Mouse (Mus musculus): ENCODE measurements around the gene Tas2r137.

DNA sequence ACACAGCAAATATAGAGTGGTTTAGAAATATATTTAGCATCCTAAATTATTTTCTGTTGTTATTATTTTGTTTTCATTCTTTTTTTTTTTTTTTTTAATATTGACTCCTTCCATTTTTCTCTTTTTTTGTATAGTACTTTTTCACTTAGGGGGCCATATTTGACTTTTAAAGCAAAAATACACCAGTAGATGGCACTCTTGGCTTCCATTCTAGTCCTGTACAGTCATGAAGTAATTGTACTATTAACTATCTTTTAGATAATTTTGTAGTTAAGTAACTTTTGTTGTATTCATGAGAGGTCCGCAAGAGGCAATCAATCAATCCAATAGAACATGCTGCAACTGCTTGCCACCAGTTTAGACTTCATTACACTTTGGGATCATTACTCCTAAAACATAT lies 11.3 kb upstream of the Tas2r137 start:
- TF ChIP-seq POLR2AphosphoS2 (IDR thresholded peaks at IDR 0.05; ENCODE audit: insufficient read length, low read depth): no peak
- TF ChIP-seq POLR2A (IDR thresholded peaks at IDR 0.05; ENCODE audit: insufficient read length, low read depth): no peak
- TF ChIP-seq MYOG (IDR thresholded peaks at IDR 0.05; ENCODE audit: control insufficient read depth in 1 of 3, insufficient read depth in 1 of 3, insufficient read length in 2 of 3, low read depth in 2 of 3): no peak
- no peak for TF ChIP-seq TCF3 (IDR thresholded peaks at IDR 0.05; ENCODE audit: insufficient read length, low read depth)
- no peak for TF ChIP-seq MYOD1 (IDR thresholded peaks at IDR 0.05; ENCODE audit: control insufficient read depth in 1 of 3, insufficient read length in 2 of 3, low read depth in 2 of 3)
- TF ChIP-seq E2F4 (IDR thresholded peaks at IDR 0.05; ENCODE audit: insufficient read depth): no peak
- no peak for TF ChIP-seq TCF12 (IDR thresholded peaks at IDR 0.05; ENCODE audit: insufficient read depth, poor library complexity, severe bottlenecking)
- TF ChIP-seq MAX (IDR thresholded peaks at IDR 0.05; ENCODE audit: low read depth): no peak
